Mouse (Mus musculus) stomach, embryonic 16.5 days (tissue): Measurements from ENCODE around the gene Lekr1. TPM values are rescaled to one million over a fixed set of nuclear protein-coding genes. Genes with fewer than 3 reads are reported as not detected.
A peak's percentile ranks its signal among the peaks of the same experiment; 100 is the strongest.

ENCODE experiments used
- ATAC-seq: fragments of 200-750 bp; cut with Nextera tagmentation; 2 replicates; pipeline ENCODE4 v1.8.0; 2017; ENCODE audit warnings: moderate number of reproducible peaks, moderate TSS enrichment; ENCODE audit not compliant: insufficient read depth, low FRiP score
- H3K27ac ChIP-seq: fragments of 300-500 bp; sonication (generic); 2 replicates; pipeline ENCODE4 v1.5.1; 2014; ENCODE audit warnings: low read length
- H3K27me3 ChIP-seq: fragments of 300-500 bp; sonication (generic); 2 replicates; pipeline ENCODE4 v1.6.1; 2014; ENCODE audit warnings: low read length, control low read depth, mixed read lengths; ENCODE audit not compliant: control insufficient read depth, insufficient read depth
- H3K36me3 ChIP-seq: fragments of 300-500 bp; sonication (generic); 2 replicates; pipeline ENCODE4 v1.6.1; 2014; ENCODE audit warnings: low read length; ENCODE audit not compliant: control insufficient read depth, insufficient read depth
- H3K4me1 ChIP-seq: fragments of 300-500 bp; sonication (generic); 2 replicates; pipeline ENCODE4 v1.6.1; 2014; ENCODE audit warnings: low read length, control low read depth, mixed read lengths; ENCODE audit not compliant: control insufficient read depth, insufficient read depth
- H3K4me2 ChIP-seq: fragments of 300-500 bp; sonication (generic); 2 replicates; pipeline ENCODE4 v1.6.1; 2014; ENCODE audit warnings: low read depth, low read length, mixed read lengths
- H3K4me3 ChIP-seq: fragments of 300-500 bp; sonication (generic); replicated peaks from 2 replicates; pipeline ENCODE4 v1.5.1; 2014; ENCODE audit warnings: mild to moderate bottlenecking, low read length
- H3K9ac ChIP-seq: fragments of 300-500 bp; sonication (generic); 2 replicates; pipeline ENCODE4 v1.6.1; 2014; ENCODE audit warnings: low read length
- H3K9me3 ChIP-seq: fragments of 300-500 bp; sonication (generic); replicated peaks from 2 replicates; pipeline ENCODE4 v1.6.1; 2016; ENCODE audit warnings: low read length, control low read depth; ENCODE audit not compliant: control insufficient read depth
- WGBS: fragments of 180-500 bp; shearing (Covaris S2); extraction: QIAGEN DNeasy Blood & Tissue Kit; methylation state at CpG from one replicate; pipeline ENCODE4 v1.1.7; 2014; 5-methylcytosine and 5-hydroxymethylcytosine counted together
- polyA plus RNA-seq: library from polyadenylated mRNA; unstranded; fragments of >200 nt; fragmentation: Nextera tagmentation; extraction: Ambion mirVana; gene quantifications from 2 replicates; pipeline ENCODE4 v1.2.1, GENCODE M21; 2015

Gene Lekr1
- polyA plus RNA-seq, 1 experiment from 2014 or later, result 7.9 TPM

GRCm38 (mm10) chr3:65829230-65829629, 163.2 kb downstream of the Lekr1 start:
- no peaks in the 10 kb centered on the region for H3K9me3 ChIP-seq
- no peak overlapping the region for H3K4me2 ChIP-seq
- WGBS, result 22% methylated on average over 7 of the region's 7 CpGs
- H3K27me3 ChIP-seq, result no peaks in the 10 kb centered on the region
- no peak overlapping the region for H3K27ac ChIP-seq
- no peak overlapping the region for H3K9ac ChIP-seq
- H3K4me1 ChIP-seq, result peaks cover 10% of the 10 kb centered on the region; the same call in 1 of the 2 replicates
- no peaks in the 10 kb centered on the region for H3K36me3 ChIP-seq
- H3K4me3 ChIP-seq, result no peak overlapping the region
- ATAC-seq, result peak; percentile 58

- Histone ChIP-seq H3K27ac (no peak overlapping the region), H3K9ac (no peak overlapping the region), H3K4me2 (no peak overlapping the region), H3K4me3 (no peak overlapping the region), H3K9me3 (no peaks in the 10 kb centered on the region), H3K27me3 (no peaks in the 10 kb centered on the region), H3K4me1 (peaks cover 8% of the 10 kb centered on the region; the same call in 1 of the 2 replicates), H3K36me3 (no peaks in the 10 kb centered on the region)
- ATAC-seq, result no peak
- WGBS, result 60% methylated on average over 7 of the region's 7 CpGs
Observed at GRCm38 (mm10) chr3:65829943-65830483, 164.0 kb downstream of the Lekr1 start.

- no peak overlapping the region for H3K4me2 ChIP-seq
- WGBS, result 27% methylated on average over 16 of the region's 16 CpGs
- no peaks in the 10 kb centered on the region for H3K36me3 ChIP-seq
- H3K4me3 ChIP-seq, result no peak overlapping the region
- no peak overlapping the region for H3K9ac ChIP-seq
- no peak for ATAC-seq
- H3K9me3 ChIP-seq, result no peaks in the 10 kb centered on the region
- no peak overlapping the region for H3K27ac ChIP-seq
- no peaks in the 10 kb centered on the region for H3K27me3 ChIP-seq
- H3K4me1 ChIP-seq, result peaks cover 8% of the 10 kb centered on the region; the same call in 1 of the 2 replicates
Observed at GRCm38 (mm10) chr3:65830801-65831200, 164.8 kb downstream of the Lekr1 start.

GRCm38 (mm10) chr3:65832398-65832797, 166.4 kb downstream of the Lekr1 start:
- 30% methylated on average over 7 of the region's 7 CpGs for WGBS
- H3K27ac ChIP-seq, result no peak overlapping the region
- no peak for ATAC-seq
- no peak overlapping the region for H3K9ac ChIP-seq
- no peak overlapping the region for H3K4me3 ChIP-seq
- no peaks in the 10 kb centered on the region for H3K27me3 ChIP-seq
- peaks cover 8% of the 10 kb centered on the region; the same call in 1 of the 2 replicates for H3K4me1 ChIP-seq
- H3K4me2 ChIP-seq, result no peak overlapping the region
- no peaks in the 10 kb centered on the region for H3K36me3 ChIP-seq
- H3K9me3 ChIP-seq, result no peaks in the 10 kb centered on the region

- H3K36me3 ChIP-seq, result no peaks in the 10 kb centered on the region
- H3K27ac ChIP-seq, result no peak overlapping the region; the same call in 1 of the 2 replicates
- H3K9me3 ChIP-seq, result no peaks in the 10 kb centered on the region
- ATAC-seq, result no peak
- H3K9ac ChIP-seq, result no peak overlapping the region
- no peaks in the 10 kb centered on the region for H3K27me3 ChIP-seq
- no peak overlapping the region for H3K4me2 ChIP-seq
- WGBS, result 47% methylated on average over 5 of the region's 5 CpGs
- no peak overlapping the region for H3K4me3 ChIP-seq
- peaks cover 3% of the 10 kb centered on the region; the same call in 1 of the 2 replicates for H3K4me1 ChIP-seq
Observed at GRCm38 (mm10) chr3:65836435-65836834, 170.4 kb downstream of the Lekr1 start.

GRCm38 (mm10) chr3:65839664-65840063, 173.6 kb downstream of the Lekr1 start:
- Histone ChIP-seq H3K36me3 (no peaks in the 10 kb centered on the region), H3K4me1 (no peaks in the 10 kb centered on the region), H3K4me2 (no peak overlapping the region), H3K27me3 (no peaks in the 10 kb centered on the region), H3K9ac (no peak overlapping the region), H3K4me3 (no peak overlapping the region), H3K27ac (no peak overlapping the region), H3K9me3 (no peaks in the 10 kb centered on the region)
- no peak for ATAC-seq

GRCm38 (mm10) chr3:65841175-65841574, 175.1 kb downstream of the Lekr1 start:
- 89% methylated on average over 8 of the region's 8 CpGs for WGBS
- H3K9me3 ChIP-seq, result no peaks in the 10 kb centered on the region
- no peak overlapping the region for H3K27ac ChIP-seq
- H3K4me3 ChIP-seq, result no peak overlapping the region
- ATAC-seq, result no peak
- no peak overlapping the region for H3K9ac ChIP-seq
- no peak overlapping the region for H3K4me2 ChIP-seq
- no peaks in the 10 kb centered on the region for H3K27me3 ChIP-seq
- no peaks in the 10 kb centered on the region for H3K36me3 ChIP-seq
- no peaks in the 10 kb centered on the region for H3K4me1 ChIP-seq

GRCm38 (mm10) chr3:65842515-65843184, 176.6 kb downstream of the Lekr1 start:
- no peak overlapping the region for H3K9ac ChIP-seq
- H3K36me3 ChIP-seq, result no peaks in the 10 kb centered on the region
- no peaks in the 10 kb centered on the region for H3K4me1 ChIP-seq
- no peak overlapping the region for H3K4me3 ChIP-seq
- H3K27ac ChIP-seq, result no peak overlapping the region
- no peak for ATAC-seq
- H3K27me3 ChIP-seq, result no peaks in the 10 kb centered on the region
- no peak overlapping the region for H3K4me2 ChIP-seq
- 74% methylated on average over 5 of the region's 5 CpGs for WGBS
- H3K9me3 ChIP-seq, result no peaks in the 10 kb centered on the region

- Histone ChIP-seq H3K4me1 (no peaks in the 10 kb centered on the region), H3K27me3 (no peaks in the 10 kb centered on the region), H3K36me3 (no peaks in the 10 kb centered on the region), H3K9me3 (no peaks in the 10 kb centered on the region), H3K4me2 (no peak overlapping the region), H3K9ac (no peak overlapping the region), H3K27ac (no peak overlapping the region), H3K4me3 (no peak overlapping the region)
- WGBS, result 60% methylated on average over 4 of the region's 4 CpGs
- ATAC-seq, result no peak
Observed at GRCm38 (mm10) chr3:65843185-65843552, 177.1 kb downstream of the Lekr1 start.
